Mouse (Mus musculus) liver, embryonic 16.5 days (tissue): ENCODE data around the gene Emc3. TPM values are rescaled to one million over a fixed set of nuclear protein-coding genes. Genes with fewer than 3 reads are reported as not detected.
A peak's percentile ranks its signal among the peaks of the same experiment; 100 is the strongest.

ENCODE experiments used
- ATAC-seq: fragments of 200-750 bp; cut with Nextera tagmentation; 2 replicates; pipeline ENCODE4 v1.8.0; 2017; ENCODE audit warnings: low read depth, mild to moderate bottlenecking, moderate number of reproducible peaks, moderate library complexity
- H3K27ac ChIP-seq: fragments of 300-500 bp; sonication (generic); 2 replicates; pipeline ENCODE4 v1.5.1; 2014; ENCODE audit warnings: mild to moderate bottlenecking, low read length
- H3K27me3 ChIP-seq: fragments of 300-500 bp; sonication (generic); 2 replicates; pipeline ENCODE4 v1.6.1; 2014; ENCODE audit warnings: low read depth, low read length, mixed read lengths; ENCODE audit not compliant: control insufficient read depth, insufficient read depth
- H3K36me3 ChIP-seq: fragments of 300-500 bp; sonication (generic); 2 replicates; pipeline ENCODE4 v1.6.1; 2014; ENCODE audit warnings: mild to moderate bottlenecking; ENCODE audit not compliant: control insufficient read depth, insufficient read depth
- H3K4me1 ChIP-seq: fragments of 300-500 bp; sonication (generic); 2 replicates; pipeline ENCODE4 v1.6.1; 2014; ENCODE audit warnings: low read depth, low read length, mixed read lengths; ENCODE audit not compliant: control insufficient read depth
- H3K4me2 ChIP-seq: fragments of 300-500 bp; sonication (generic); 2 replicates; pipeline ENCODE4 v1.6.1; 2014; ENCODE audit warnings: low read depth, low read length, mixed read lengths
- H3K4me3 ChIP-seq: fragments of 300-500 bp; sonication (generic); 2 replicates; pipeline ENCODE4 v1.5.1; 2014; ENCODE audit warnings: low read depth, mild to moderate bottlenecking, low read length
- H3K9ac ChIP-seq: fragments of 300-500 bp; sonication (generic); 2 replicates; pipeline ENCODE4 v1.6.1; 2014; ENCODE audit warnings: low read depth, low read length
- H3K9me3 ChIP-seq: fragments of 300-500 bp; sonication (generic); replicated peaks from 2 replicates; pipeline ENCODE4 v1.6.1; 2016; ENCODE audit warnings: low read length; ENCODE audit not compliant: control insufficient read depth
- WGBS: fragments of 180-500 bp; shearing (Covaris S2); extraction: QIAGEN DNeasy Blood & Tissue Kit; methylation state at CpG from one replicate; pipeline ENCODE4 v1.1.7; 2014; ENCODE audit not compliant: insufficient replicate concordance; 5-methylcytosine and 5-hydroxymethylcytosine counted together
- microRNA-seq: library from miRNA; unstranded; fragments of <30 nt; microRNA quantifications from one replicate; pipeline ENCODE4, GENCODE M21; 2016
- polyA plus RNA-seq: library from polyadenylated mRNA; unstranded; fragments of >200 nt; fragmentation: Nextera tagmentation; extraction: Ambion mirVana; gene quantifications from 2 replicates; pipeline ENCODE4 v1.2.1, GENCODE M21; 2015

Emc3 gene
- polyA plus RNA-seq, 1 experiment from 2014 or later: 40.6 TPM

GRCm38 (mm10) chr6:113473246-113473645 lies 58.2 kb downstream of the Emc3 start:
- 17% methylated on average over 2 of the region's 2 CpGs for WGBS
- H3K9ac ChIP-seq: no peak overlapping the region
- H3K36me3 ChIP-seq: no peaks in the 10 kb centered on the region
- no peak overlapping the region for H3K4me3 ChIP-seq
- no peak overlapping the region for H3K4me2 ChIP-seq
- no peaks in the 10 kb centered on the region for H3K9me3 ChIP-seq
- peaks cover 20% of the 10 kb centered on the region for H3K27me3 ChIP-seq
- no peak overlapping the region for H3K27ac ChIP-seq
- ATAC-seq: no peak
- H3K4me1 ChIP-seq: peaks cover 8% of the 10 kb centered on the region

- WGBS: 71% methylated on average over 10 of the region's 10 CpGs
- Histone ChIP-seq H3K9me3 (no peaks in the 10 kb centered on the region), H3K4me1 (peaks cover 8% of the 10 kb centered on the region), H3K4me2 (peak overlapping the region; percentile 53; the same call in 1 of the 2 replicates), H3K4me3 (no peak overlapping the region), H3K36me3 (no peaks in the 10 kb centered on the region), H3K27ac (no peak overlapping the region), H3K27me3 (peaks cover 20% of the 10 kb centered on the region), H3K9ac (no peak overlapping the region)
- no peak for ATAC-seq
Measured at GRCm38 (mm10) chr6:113472061-113472460, 59.4 kb downstream of the Emc3 start.

- Histone ChIP-seq H3K9me3 (no peaks in the 10 kb centered on the region), H3K9ac (no peak within 1 kb of the TSS; the same call in 1 of the 2 replicates), H3K36me3 (no peaks in the 10 kb centered on the region), H3K4me3 (peak within 1 kb of the TSS; percentile 42), H3K27me3 (peaks cover 20% of the 10 kb centered on the region), H3K4me2 (peak within 1 kb of the TSS; percentile 53), H3K4me1 (peaks cover 8% of the 10 kb centered on the region), H3K27ac (no peak within 1 kb of the TSS)
- WGBS: 39% methylated on average over 12 of the region's 12 CpGs
- peak; percentile 60 for ATAC-seq
Measured at GRCm38 (mm10) chr6:113471297-113471936, 60.0 kb downstream of the Emc3 start, which contains the start of gene Il17rc. Gene Il17rc, plus strand, starts transcription at chr6:113471427.

- peak overlapping the region; percentile 31; the same call in 1 of the 2 replicates for H3K9ac ChIP-seq
- no peaks in the 10 kb centered on the region for H3K36me3 ChIP-seq
- H3K27ac ChIP-seq: no peak overlapping the region
- H3K4me3 ChIP-seq: peak overlapping the region; percentile 47
- 2% methylated on average over 31 of the region's 31 CpGs for WGBS
- no peaks in the 10 kb centered on the region for H3K9me3 ChIP-seq
- H3K4me1 ChIP-seq: peaks cover 8% of the 10 kb centered on the region
- peak overlapping the region; percentile 61 for H3K4me2 ChIP-seq
- peak; percentile 68 for ATAC-seq
- peaks cover 20% of the 10 kb centered on the region for H3K27me3 ChIP-seq
Measured at GRCm38 (mm10) chr6:113469432-113469831, 62.0 kb downstream of the Emc3 start.

GRCm38 (mm10) chr6:113469021-113469420 lies 62.4 kb downstream of the Emc3 start:
- peaks cover 8% of the 10 kb centered on the region for H3K4me1 ChIP-seq
- H3K27ac ChIP-seq: no peak overlapping the region
- H3K27me3 ChIP-seq: peaks cover 20% of the 10 kb centered on the region
- H3K9ac ChIP-seq: peak overlapping the region; percentile 5; the same call in 1 of the 2 replicates
- peak overlapping the region; percentile 61 for H3K4me2 ChIP-seq
- peak overlapping the region; percentile 47 for H3K4me3 ChIP-seq
- H3K9me3 ChIP-seq: no peaks in the 10 kb centered on the region
- WGBS: 2% methylated on average over 9 of the region's 9 CpGs
- H3K36me3 ChIP-seq: no peaks in the 10 kb centered on the region
- 0 out of 2 replicates have a peak, but pooled peaks have one; percentile 47 for ATAC-seq

- Histone ChIP-seq H3K4me2 (no peak overlapping the region), H3K9ac (no peak overlapping the region; the same call in 1 of the 2 replicates), H3K4me1 (peaks cover 8% of the 10 kb centered on the region), H3K27ac (no peak overlapping the region), H3K9me3 (no peaks in the 10 kb centered on the region), H3K4me3 (no peak overlapping the region), H3K27me3 (peaks cover 20% of the 10 kb centered on the region), H3K36me3 (no peaks in the 10 kb centered on the region)
- 70% methylated on average over 3 of the region's 3 CpGs for WGBS
- no peak for ATAC-seq
Measured at GRCm38 (mm10) chr6:113468512-113468911, 62.9 kb downstream of the Emc3 start.

GRCm38 (mm10) chr6:113465602-113466001 lies 65.8 kb downstream of the Emc3 start:
- Histone ChIP-seq H3K36me3 (no peaks in the 10 kb centered on the region), H3K27me3 (peaks cover 13% of the 10 kb centered on the region), H3K9me3 (no peaks in the 10 kb centered on the region), H3K4me2 (no peak overlapping the region), H3K9ac (no peak overlapping the region), H3K4me1 (peaks cover 8% of the 10 kb centered on the region), H3K4me3 (no peak overlapping the region), H3K27ac (no peak overlapping the region)
- ATAC-seq: no peak
- WGBS: 57% methylated on average over 5 of the region's 5 CpGs

Small RNA genes lying within 50 kb of the gene (microRNA-seq; reads per million reads assigned to microRNA genes)
- gene Gm23365: not detected

Other genes starting within 250 kb of the Emc3 start
- 0.02 TPM in 1 of 2 replicates, not detected in the other for gene Cpne9, start 249.3 kb downstream of the Emc3 start, polyA plus RNA-seq
- gene Brpf1, start 224.5 kb downstream of the Emc3 start, polyA plus RNA-seq: 7.5 and 7.7 TPM in 2 replicates
- 4.4 and 5.0 TPM in 2 replicates for gene Ogg1, start 204.7 kb downstream of the Emc3 start, polyA plus RNA-seq
- gene Camk1, start 187.7 kb downstream of the Emc3 start, polyA plus RNA-seq: 17.0 and 19.7 TPM in 2 replicates
- gene Tada3, start 153.8 kb downstream of the Emc3 start, polyA plus RNA-seq: 16.5 and 17.2 TPM in 2 replicates
- 178 and 179 TPM in 2 replicates for gene Arpc4, start 153.5 kb downstream of the Emc3 start, polyA plus RNA-seq
- 0.90 and 1.3 TPM in 2 replicates for gene Ttll3, start 142.4 kb downstream of the Emc3 start, polyA plus RNA-seq
- gene Rpusd3, start 112.3 kb downstream of the Emc3 start, polyA plus RNA-seq: 11.8 and 12.1 TPM in 2 replicates
- gene Cidec, start 95.9 kb downstream of the Emc3 start, polyA plus RNA-seq: 0.14 and 0.40 TPM in 2 replicates
- 30.1 and 30.9 TPM in 2 replicates for gene Jagn1, start 89.1 kb downstream of the Emc3 start, polyA plus RNA-seq
- 0.19 and 0.33 TPM in 2 replicates for gene Il17re, start 73.2 kb downstream of the Emc3 start, polyA plus RNA-seq
- 9.5 and 11.9 TPM in 2 replicates for gene Il17rc, start 60.2 kb downstream of the Emc3 start, polyA plus RNA-seq
- 6.9 and 7.3 TPM in 2 replicates for gene Creld1, start 48.4 kb downstream of the Emc3 start, polyA plus RNA-seq
- 0.05 TPM in 1 of 2 replicates, not detected in the other for gene Prrt3, start 29.7 kb downstream of the Emc3 start, polyA plus RNA-seq
- gene Fancd2, start within 50 bp of the Emc3 start, polyA plus RNA-seq: 6.8 and 7.3 TPM in 2 replicates
- not detected in 2 replicates for gene Fancd2os, start 69.1 kb upstream of the Emc3 start, polyA plus RNA-seq
- 77.9 and 78.0 TPM in 2 replicates for gene Brk1, start 73.1 kb upstream of the Emc3 start, polyA plus RNA-seq
- 9.0 and 9.1 TPM in 2 replicates for gene Vhl, start 92.3 kb upstream of the Emc3 start, polyA plus RNA-seq
- 12.4 and 13.2 TPM in 2 replicates for gene Irak2, start 106.8 kb upstream of the Emc3 start, polyA plus RNA-seq
- gene Tatdn2, start 165.4 kb upstream of the Emc3 start, polyA plus RNA-seq: 0.40 and 0.47 TPM in 2 replicates
- gene Ghrl, start 188.2 kb upstream of the Emc3 start, polyA plus RNA-seq: 0.11 and 1.9 TPM in 2 replicates
- gene Sec13, start 209.1 kb upstream of the Emc3 start, polyA plus RNA-seq: 103 and 111 TPM in 2 replicates